ENCODE assay signal across 21 mouse cellular contexts in genomic region chr14:16528631-16529030, GRCm38 (mm10).
DNase-seq lines count a peak whose midpoint lies in the region; ATAC-seq and TF ChIP-seq lines count a peak whose summit lies in the region.
"Had no signal": no experiment of that assay in that cellular context is flagged by ENCODE, and none has a peak within 500 bp of the region (broad histone marks: within the 10 kb centered on the region; RNA-seq: fewer than 3 reads in every experiment).

No protein-coding gene starts in this region.

- no peaks in the 10 kb centered on the region for H3K4me1 ChIP-seq in cerebellum, adult 2 months (ENCODE audit: control insufficient read depth, insufficient read depth, low read length)
- H3K4me1 ChIP-seq in hindbrain, embryonic 16.5 days (ENCODE audit: control insufficient read depth, insufficient read depth, low read depth, low read length), result no peaks in the 10 kb centered on the region
- H3K4me1 ChIP-seq in hindbrain, postnatal 0 days (ENCODE audit: insufficient read depth, low read length), result no peaks in the 10 kb centered on the region
- H3K4me1 ChIP-seq: embryonic facial prominence, embryonic 15.5 days; forebrain, embryonic 10.5 days; forebrain, embryonic 12.5 days had no signal

- no peaks in the 10 kb centered on the region for H3K27me3 ChIP-seq in cerebellum, adult 2 months (ENCODE audit: control insufficient read depth, insufficient read depth, low read length)
- no peaks in the 10 kb centered on the region for H3K27me3 ChIP-seq in hindbrain, embryonic 16.5 days (replicated peaks; ENCODE audit: control insufficient read depth, insufficient read depth, low read length)
- no peaks in the 10 kb centered on the region for H3K27me3 ChIP-seq in hindbrain, postnatal 0 days (ENCODE audit: insufficient read depth, low read length)
- H3K27me3 ChIP-seq: embryonic facial prominence, embryonic 13.5 days; embryonic facial prominence, embryonic 15.5 days; forebrain, embryonic 12.5 days had no signal

- no peak for TF ChIP-seq POLR2A in cerebellum, adult 2 months (IDR thresholded peaks at IDR 0.05; ENCODE audit: borderline replicate concordance, insufficient read depth, low read length)

- H3K9ac ChIP-seq in hindbrain, embryonic 16.5 days (ENCODE audit: low read depth, low read length), result no peak overlapping the region
- H3K9ac ChIP-seq in hindbrain, postnatal 0 days (replicated peaks; ENCODE audit: low read length), result no peak overlapping the region
- H3K9ac ChIP-seq: embryonic facial prominence, embryonic 13.5 days; embryonic facial prominence, embryonic 15.5 days; forebrain, embryonic 12.5 days had no signal

- H3K9me3 ChIP-seq in hindbrain, embryonic 16.5 days (ENCODE audit: control insufficient read depth, low read length), result no peaks in the 10 kb centered on the region
- H3K9me3 ChIP-seq in hindbrain, postnatal 0 days (ENCODE audit: low read length), result no peaks in the 10 kb centered on the region
- H3K9me3 ChIP-seq: embryonic facial prominence, embryonic 13.5 days; embryonic facial prominence, embryonic 15.5 days; forebrain, embryonic 10.5 days; forebrain, embryonic 12.5 days had no signal

- DNase-seq in cerebellum, postnatal 14 days, result peak; percentile 23 to 33
- DNase-seq in cerebellum, adult 2 months, result no peak
- no peak for DNase-seq in hindbrain, postnatal 0 days (ENCODE audit: low spot score)
- DNase-seq in left cerebral cortex, postnatal 4 days, result peak; percentile 29
- DNase-seq in left cerebral cortex, adult 18-20 months (ENCODE audit: low spot score in 2 of 2), result no peak
- DNase-seq: adrenal gland, adult 2 months; adrenal gland, postnatal 10 days; adrenal gland, postnatal 25 days; cerebellum, adult 11-12 months; cerebellum, adult 8-10 months; cerebellum, adult 9-11 months; cerebellum, postnatal 36 days; embryo, embryonic 11 days had no signal

- intact Hi-C loops in left cerebral cortex, postnatal 4 days (cut with DNase I), result no loop called here

- TF ChIP-seq CTCF in cerebellum, adult 2 months (IDR thresholded peaks at IDR 0.05; ENCODE audit: borderline replicate concordance, insufficient read depth, low read depth, low read length), result no peak
- no peak for TF ChIP-seq CTCF in hindbrain, postnatal 0 days (IDR thresholded peaks at IDR 0.05; ENCODE audit: low read depth)

- no peak overlapping the region for H3K4me2 ChIP-seq in hindbrain, embryonic 16.5 days (ENCODE audit: low read length)
- no peak overlapping the region for H3K4me2 ChIP-seq in hindbrain, postnatal 0 days (ENCODE audit: low read depth, low read length)
- H3K4me2 ChIP-seq: embryonic facial prominence, embryonic 13.5 days; embryonic facial prominence, embryonic 15.5 days; forebrain, embryonic 12.5 days had no signal

- H3K4me3 ChIP-seq in cerebellum, adult 2 months (replicated peaks; ENCODE audit: insufficient read depth, low read depth, low read length), result no peak overlapping the region
- H3K4me3 ChIP-seq in hindbrain, embryonic 16.5 days (ENCODE audit: low read length), result no peak overlapping the region
- H3K4me3 ChIP-seq in hindbrain, postnatal 0 days (ENCODE audit: low read length), result no peak overlapping the region
- H3K4me3 ChIP-seq: embryonic facial prominence, embryonic 13.5 days; embryonic facial prominence, embryonic 15.5 days; erythroblast, embryonic 14.5 days; forebrain, embryonic 10.5 days; forebrain, embryonic 12.5 days had no signal

- ATAC-seq in hindbrain, embryonic 16.5 days, result peak; percentile 54; the same call in 1 of the 2 replicates
- no peak for ATAC-seq in hindbrain, postnatal 0 days
- ATAC-seq: forebrain, embryonic 14.5 days; forebrain, embryonic 16.5 days had no signal

- no peak overlapping the region for H3K27ac ChIP-seq in cerebellum, adult 2 months (ENCODE audit: insufficient read depth, low read length)
- H3K27ac ChIP-seq in hindbrain, embryonic 16.5 days (ENCODE audit: low read depth, low read length), result no peak overlapping the region
- no peak overlapping the region for H3K27ac ChIP-seq in hindbrain, postnatal 0 days
- H3K27ac ChIP-seq: embryonic facial prominence, embryonic 13.5 days; embryonic facial prominence, embryonic 15.5 days; forebrain, embryonic 10.5 days; forebrain, embryonic 12.5 days had no signal

- 34% methylated on average over 2 of the region's 2 CpGs for WGBS in cerebellum, adult 2 months
- 72% methylated on average over 2 of the region's 2 CpGs for WGBS in hindbrain, embryonic 16.5 days
- 60% methylated on average over 2 of the region's 2 CpGs for WGBS in hindbrain, postnatal 0 days

- no peaks in the 10 kb centered on the region for H3K36me3 ChIP-seq in hindbrain, embryonic 16.5 days (ENCODE audit: control insufficient read depth, insufficient read depth, low read length)
- no peaks in the 10 kb centered on the region for H3K36me3 ChIP-seq in hindbrain, postnatal 0 days (ENCODE audit: insufficient read depth, low read length)
- H3K36me3 ChIP-seq: embryonic facial prominence, embryonic 13.5 days; embryonic facial prominence, embryonic 15.5 days; forebrain, embryonic 10.5 days; forebrain, embryonic 12.5 days had no signal

Comparison
In these comparisons a context has a peak if more than half of its experiments do, and no peak if none do; other contexts are left out.
1. DNase-seq: peak in cerebellum, postnatal 14 days (2 of 2) and left cerebral cortex, postnatal 4 days (single experiment); none in cerebellum, adult 2 months (0 of 2), hindbrain, postnatal 0 days (single experiment) and left cerebral cortex, adult 18-20 months (0 of 2).